Comparison of ENCODE assay signal across 6 mouse cellular contexts in genomic region chr13:6837446-6837845, GRCm38 (mm10).
"Had no signal": no experiment of that assay in that cellular context is flagged by ENCODE, and none has a peak within 500 bp of the region (broad histone marks: within the 10 kb centered on the region; RNA-seq: fewer than 3 reads in every experiment).

No protein-coding gene starts in this region.

- H3K4me1 ChIP-seq: kidney, embryonic 15.5 days; limb, embryonic 15.5 days; lung, embryonic 15.5 days; midbrain, embryonic 13.5 days; neural tube, embryonic 13.5 days had no signal

- H3K27ac ChIP-seq: kidney, embryonic 15.5 days; limb, embryonic 15.5 days; lung, embryonic 15.5 days; midbrain, embryonic 13.5 days; neural tube, embryonic 13.5 days had no signal

- H3K4me2 ChIP-seq: kidney, embryonic 15.5 days; limb, embryonic 15.5 days; lung, embryonic 15.5 days; midbrain, embryonic 13.5 days; neural tube, embryonic 13.5 days had no signal

- H3K9me3 ChIP-seq: kidney, embryonic 15.5 days; limb, embryonic 15.5 days; lung, embryonic 15.5 days; midbrain, embryonic 13.5 days; neural tube, embryonic 13.5 days had no signal

- H3K9ac ChIP-seq: kidney, embryonic 15.5 days; limb, embryonic 15.5 days; lung, embryonic 15.5 days; midbrain, embryonic 13.5 days; neural tube, embryonic 13.5 days had no signal

- H3K27me3 ChIP-seq: kidney, embryonic 15.5 days; limb, embryonic 15.5 days; lung, embryonic 15.5 days; midbrain, embryonic 13.5 days; neural tube, embryonic 13.5 days had no signal

- H3K4me3 ChIP-seq: kidney, embryonic 15.5 days; limb, embryonic 15.5 days; lung, embryonic 15.5 days; midbrain, embryonic 13.5 days; myocyte; neural tube, embryonic 13.5 days had no signal

- H3K36me3 ChIP-seq: kidney, embryonic 15.5 days; limb, embryonic 15.5 days; lung, embryonic 15.5 days; midbrain, embryonic 13.5 days; neural tube, embryonic 13.5 days had no signal
